Mouse (Mus musculus): Measurements from ENCODE around the gene Cacnb2. TPM values are rescaled to one million over a fixed set of nuclear protein-coding genes. Genes with fewer than 3 reads are reported as not detected.

The Cacnb2 gene
- total and polyA plus RNA-seq, 3 experiments: not detected

- Histone ChIP-seq H3K9me3 (replicated peaks; ENCODE audit: insufficient read depth, low read length) (no peaks in the 10 kb centered on the region), H3K4me1 (ENCODE audit: control insufficient read depth in 1 of 2, insufficient read depth in 2 of 2, low read length in 2 of 2) (no peaks in the 10 kb centered on the region), H3K79me2 (ENCODE audit: control insufficient read depth, insufficient read depth, low read length, poor library complexity) (no peaks in the 10 kb centered on the region), H3K9ac (ENCODE audit: control insufficient read depth, low read depth, low read length, poor library complexity, severe bottlenecking) (no peak overlapping the region), H3K27me3 (ENCODE audit: control insufficient read depth in 1 of 2, insufficient read depth in 2 of 2, low read length in 2 of 2) (no peaks in the 10 kb centered on the region), H3K4me3 (ENCODE audit: control insufficient read depth in 1 of 2, insufficient read depth in 1 of 2, low read depth in 2 of 2, low read length in 2 of 2) (no peak overlapping the region), H3K36me3 (ENCODE audit: control insufficient read depth in 1 of 2, insufficient read depth in 2 of 2, low read length in 2 of 2) (no peaks in the 10 kb centered on the region), H3K27ac (ENCODE audit: control insufficient read depth, low read depth, low read length) (no peak overlapping the region)
- no peak for DNase-seq (ENCODE audit: low read depth, low spot score)
- TF ChIP-seq EP300 (IDR thresholded peaks at IDR 0.05; ENCODE audit: low read depth in 1 of 2, low read length in 2 of 2): no peak
- TF ChIP-seq CHD2 (IDR thresholded peaks at IDR 0.05; ENCODE audit: low read length): no peak
- TF ChIP-seq TCF12 (IDR thresholded peaks at IDR 0.05; ENCODE audit: low read depth, low read length): no peak
- TF ChIP-seq MAX (IDR thresholded peaks at IDR 0.05; ENCODE audit: low read length): no peak
- TF ChIP-seq MEF2A (IDR thresholded peaks at IDR 0.05; ENCODE audit: extremely low read depth, insufficient replicate concordance, low read depth, low read length, poor library complexity, severe bottlenecking): no peak
- no peak for TF ChIP-seq HCFC1 (IDR thresholded peaks at IDR 0.05; ENCODE audit: low read depth, low read length)
- TF ChIP-seq MYB (IDR thresholded peaks at IDR 0.05; ENCODE audit: low read depth, low read length): no peak
- TF ChIP-seq TBP (IDR thresholded peaks at IDR 0.05; ENCODE audit: low read depth, low read length): no peak
- TF ChIP-seq ZMIZ1 (IDR thresholded peaks at IDR 0.05; ENCODE audit: low read depth, low read length): no peak
- no peak for TF ChIP-seq USF1 (IDR thresholded peaks at IDR 0.05; ENCODE audit: low read depth, low read length)
- no peak for TF ChIP-seq ZC3H11A (IDR thresholded peaks at IDR 0.05; ENCODE audit: low read depth, low read length)
- TF ChIP-seq ETS1 (IDR thresholded peaks at IDR 0.05; ENCODE audit: low read depth, low read length): no peak
- no peak for TF ChIP-seq GATA1 (IDR thresholded peaks at IDR 0.05; ENCODE audit: low read depth, low read length)
These were observed 389.6 kb downstream of the Cacnb2 start for GRCm38 (mm10) chr2:14992531-14992930.

GRCm38 (mm10) chr2:14996036-14996435, 393.1 kb downstream of the Cacnb2 start:
- no peak for DNase-seq (ENCODE audit: low read depth, low spot score)
- Histone ChIP-seq H3K36me3 (ENCODE audit: control insufficient read depth in 1 of 2, insufficient read depth in 2 of 2, low read length in 2 of 2) (no peaks in the 10 kb centered on the region), H3K27ac (ENCODE audit: control insufficient read depth, low read depth, low read length) (no peak overlapping the region), H3K4me1 (ENCODE audit: control insufficient read depth in 1 of 2, insufficient read depth in 2 of 2, low read length in 2 of 2) (no peaks in the 10 kb centered on the region), H3K27me3 (ENCODE audit: control insufficient read depth in 1 of 2, insufficient read depth in 2 of 2, low read length in 2 of 2) (no peaks in the 10 kb centered on the region), H3K79me2 (ENCODE audit: control insufficient read depth, insufficient read depth, low read length, poor library complexity) (no peaks in the 10 kb centered on the region), H3K9me3 (replicated peaks; ENCODE audit: insufficient read depth, low read length) (no peaks in the 10 kb centered on the region), H3K4me3 (ENCODE audit: control insufficient read depth in 1 of 2, insufficient read depth in 1 of 2, low read depth in 2 of 2, low read length in 2 of 2) (no peak overlapping the region), H3K9ac (ENCODE audit: control insufficient read depth, low read depth, low read length, poor library complexity, severe bottlenecking) (no peak overlapping the region)
- TF ChIP-seq CHD2 (IDR thresholded peaks at IDR 0.05; ENCODE audit: low read length) (no peak), TCF12 (IDR thresholded peaks at IDR 0.05; ENCODE audit: low read depth, low read length) (no peak), MAZ (IDR thresholded peaks at IDR 0.05; ENCODE audit: low read depth, low read length) (no peak), MAX (IDR thresholded peaks at IDR 0.05; ENCODE audit: low read length) (no peak), CTCF (IDR thresholded peaks at IDR 0.05 in 2 of 3, conservative IDR thresholded peaks at IDR 0.05 in 1 of 3; ENCODE audit: control insufficient read depth in 1 of 3, insufficient read depth in 1 of 3, low read depth in 2 of 3, low read length in 3 of 3, poor library complexity in 1 of 3, severe bottlenecking in 1 of 3) (no peak), USF1 (IDR thresholded peaks at IDR 0.05; ENCODE audit: low read depth, low read length) (no peak), MEF2A (IDR thresholded peaks at IDR 0.05; ENCODE audit: extremely low read depth, insufficient replicate concordance, low read depth, low read length, poor library complexity, severe bottlenecking) (no peak), MXI1 (IDR thresholded peaks at IDR 0.05; ENCODE audit: low read depth, low read length) (no peak), HCFC1 (IDR thresholded peaks at IDR 0.05; ENCODE audit: low read depth, low read length) (no peak), ZC3H11A (IDR thresholded peaks at IDR 0.05; ENCODE audit: low read depth, low read length) (no peak), ZMIZ1 (IDR thresholded peaks at IDR 0.05; ENCODE audit: low read depth, low read length) (no peak)

Measured in MEL (cell line).